Mouse (Mus musculus): ENCODE data around the gene Plxna2. TPM values are rescaled to one million over a fixed set of nuclear protein-coding genes. Genes with fewer than 3 reads are reported as not detected.

Gene Plxna2
- polyA plus RNA-seq, 1 experiment, result 34.7 TPM

GRCm38 (mm10) chr1:194764951-194765350, 146.9 kb downstream of the Plxna2 start:
- no peak overlapping the region for H3K4me3 ChIP-seq (ENCODE audit: insufficient read depth, low read length)
- H3K27ac ChIP-seq (ENCODE audit: insufficient read depth, low read length), result no peak overlapping the region
- TF ChIP-seq POLR2A (IDR thresholded peaks at IDR 0.05; ENCODE audit: extremely low read depth, insufficient read depth, low read length), result no peak
- no peak for TF ChIP-seq CTCF (IDR thresholded peaks at IDR 0.05; ENCODE audit: extremely low read depth, insufficient read depth, low read length)
- H3K4me1 ChIP-seq (ENCODE audit: control insufficient read depth, insufficient read depth, low read length), result peaks cover 2% of the 10 kb centered on the region; the same call in 1 of the 2 replicates

GRCm38 (mm10) chr1:194768799-194769198, 150.8 kb downstream of the Plxna2 start:
- TF ChIP-seq CTCF (IDR thresholded peaks at IDR 0.05; ENCODE audit: extremely low read depth, insufficient read depth, low read length) (no peak), POLR2A (IDR thresholded peaks at IDR 0.05; ENCODE audit: extremely low read depth, insufficient read depth, low read length) (no peak)
- H3K4me3 ChIP-seq (ENCODE audit: insufficient read depth, low read length), result no peak overlapping the region
- no peak overlapping the region for H3K27ac ChIP-seq (ENCODE audit: insufficient read depth, low read length)
- peaks cover 2% of the 10 kb centered on the region; the same call in 1 of the 2 replicates for H3K4me1 ChIP-seq (ENCODE audit: control insufficient read depth, insufficient read depth, low read length)

- no peak overlapping the region for H3K27ac ChIP-seq (ENCODE audit: insufficient read depth, low read length)
- H3K4me1 ChIP-seq (ENCODE audit: control insufficient read depth, insufficient read depth, low read length), result peaks cover 2% of the 10 kb centered on the region; the same call in 1 of the 2 replicates
- H3K4me3 ChIP-seq (ENCODE audit: insufficient read depth, low read length), result no peak overlapping the region
- TF ChIP-seq CTCF (IDR thresholded peaks at IDR 0.05; ENCODE audit: extremely low read depth, insufficient read depth, low read length) (no peak), POLR2A (IDR thresholded peaks at IDR 0.05; ENCODE audit: extremely low read depth, insufficient read depth, low read length) (no peak)
Observed at GRCm38 (mm10) chr1:194772053-194772452, 154.0 kb downstream of the Plxna2 start.

GRCm38 (mm10) chr1:194773899-194774298, 155.9 kb downstream of the Plxna2 start:
- Histone ChIP-seq H3K4me1 (ENCODE audit: control insufficient read depth, insufficient read depth, low read length) (no peaks in the 10 kb centered on the region), H3K4me3 (ENCODE audit: insufficient read depth, low read length) (no peak overlapping the region), H3K27ac (ENCODE audit: insufficient read depth, low read length) (no peak overlapping the region)
- TF ChIP-seq CTCF (IDR thresholded peaks at IDR 0.05; ENCODE audit: extremely low read depth, insufficient read depth, low read length) (no peak), POLR2A (IDR thresholded peaks at IDR 0.05; ENCODE audit: extremely low read depth, insufficient read depth, low read length) (no peak)

GRCm38 (mm10) chr1:194774350-194774749, 156.3 kb downstream of the Plxna2 start:
- no peak for TF ChIP-seq POLR2A (IDR thresholded peaks at IDR 0.05; ENCODE audit: extremely low read depth, insufficient read depth, low read length)
- no peak for TF ChIP-seq CTCF (IDR thresholded peaks at IDR 0.05; ENCODE audit: extremely low read depth, insufficient read depth, low read length)
- no peak overlapping the region for H3K4me3 ChIP-seq (ENCODE audit: insufficient read depth, low read length)
- H3K4me1 ChIP-seq (ENCODE audit: control insufficient read depth, insufficient read depth, low read length), result no peaks in the 10 kb centered on the region
- H3K27ac ChIP-seq (ENCODE audit: insufficient read depth, low read length), result no peak overlapping the region

GRCm38 (mm10) chr1:194774754-194775153, 156.7 kb downstream of the Plxna2 start:
- Histone ChIP-seq H3K4me1 (ENCODE audit: control insufficient read depth, insufficient read depth, low read length) (no peaks in the 10 kb centered on the region), H3K4me3 (ENCODE audit: insufficient read depth, low read length) (no peak overlapping the region), H3K27ac (ENCODE audit: insufficient read depth, low read length) (no peak overlapping the region)
- no peak for TF ChIP-seq POLR2A (IDR thresholded peaks at IDR 0.05; ENCODE audit: extremely low read depth, insufficient read depth, low read length)

- no peak overlapping the region for H3K4me3 ChIP-seq (ENCODE audit: insufficient read depth, low read length)
- no peak overlapping the region for H3K27ac ChIP-seq (ENCODE audit: insufficient read depth, low read length)
- no peaks in the 10 kb centered on the region for H3K4me1 ChIP-seq (ENCODE audit: control insufficient read depth, insufficient read depth, low read length)
- no peak for TF ChIP-seq POLR2A (IDR thresholded peaks at IDR 0.05; ENCODE audit: extremely low read depth, insufficient read depth, low read length)
- no peak for TF ChIP-seq CTCF (IDR thresholded peaks at IDR 0.05; ENCODE audit: extremely low read depth, insufficient read depth, low read length)
Observed at GRCm38 (mm10) chr1:194775656-194776374, 157.8 kb downstream of the Plxna2 start.

GRCm38 (mm10) chr1:194776510-194777244, 158.7 kb downstream of the Plxna2 start:
- Histone ChIP-seq H3K27ac (ENCODE audit: insufficient read depth, low read length) (no peak overlapping the region), H3K4me1 (ENCODE audit: control insufficient read depth, insufficient read depth, low read length) (no peaks in the 10 kb centered on the region), H3K4me3 (ENCODE audit: insufficient read depth, low read length) (no peak overlapping the region)
- TF ChIP-seq CTCF (IDR thresholded peaks at IDR 0.05; ENCODE audit: extremely low read depth, insufficient read depth, low read length), result no peak

- no peak overlapping the region for H3K4me3 ChIP-seq (ENCODE audit: insufficient read depth, low read length)
- no peak for TF ChIP-seq POLR2A (IDR thresholded peaks at IDR 0.05; ENCODE audit: extremely low read depth, insufficient read depth, low read length)
- TF ChIP-seq CTCF (IDR thresholded peaks at IDR 0.05; ENCODE audit: extremely low read depth, insufficient read depth, low read length), result no peak
- H3K27ac ChIP-seq (ENCODE audit: insufficient read depth, low read length), result no peak overlapping the region
- no peaks in the 10 kb centered on the region for H3K4me1 ChIP-seq (ENCODE audit: control insufficient read depth, insufficient read depth, low read length)
Observed at GRCm38 (mm10) chr1:194777608-194778007, 159.6 kb downstream of the Plxna2 start.

GRCm38 (mm10) chr1:194780392-194780791, 162.4 kb downstream of the Plxna2 start:
- H3K27ac ChIP-seq (ENCODE audit: insufficient read depth, low read length), result no peak overlapping the region
- no peak for TF ChIP-seq POLR2A (IDR thresholded peaks at IDR 0.05; ENCODE audit: extremely low read depth, insufficient read depth, low read length)
- no peak for TF ChIP-seq CTCF (IDR thresholded peaks at IDR 0.05; ENCODE audit: extremely low read depth, insufficient read depth, low read length)
- H3K4me1 ChIP-seq (ENCODE audit: control insufficient read depth, insufficient read depth, low read length), result no peaks in the 10 kb centered on the region
- H3K4me3 ChIP-seq (ENCODE audit: insufficient read depth, low read length), result no peak overlapping the region

Data from cortical plate, adult 2 months (tissue).